Mouse (Mus musculus) embryonic facial prominence, embryonic 14.5 days (tissue): ENCODE results near the gene Trak1. TPM values are rescaled to one million over a fixed set of nuclear protein-coding genes. Genes with fewer than 3 reads are reported as not detected.
A peak's percentile ranks its signal among the peaks of the same experiment; 100 is the strongest.

ENCODE experiments used
- ATAC-seq: fragments of 200-750 bp; cut with Nextera tagmentation; 2 replicates; pipeline ENCODE4 v1.8.0; 2017; ENCODE audit warnings: low read depth, moderate number of reproducible peaks, moderate TSS enrichment
- DNase-seq: peaks from one replicate; pipeline ENCODE4 v3.0.0-alpha.2; 2015; ENCODE audit warnings: low spot score
- H3K27ac ChIP-seq: fragments of 300-500 bp; sonication (generic); replicated peaks from 2 replicates; pipeline ENCODE4 v1.5.1; 2014; ENCODE audit warnings: low read depth, mild to moderate bottlenecking, low read length, moderate library complexity
- H3K27me3 ChIP-seq: fragments of 300-500 bp; sonication (generic); replicated peaks from 2 replicates; pipeline ENCODE4 v1.6.1; 2014; ENCODE audit warnings: low read length; ENCODE audit not compliant: control insufficient read depth, insufficient read depth
- H3K36me3 ChIP-seq: fragments of 300-500 bp; sonication (generic); 2 replicates; pipeline ENCODE4 v1.6.1; 2014; ENCODE audit warnings: low read length, mixed read lengths; ENCODE audit not compliant: control insufficient read depth, insufficient read depth
- H3K4me1 ChIP-seq: fragments of 300-500 bp; sonication (generic); 2 replicates; pipeline ENCODE4 v1.6.1; 2014; ENCODE audit warnings: antibody characterized with exemption, low read length; ENCODE audit not compliant: control insufficient read depth, insufficient read depth
- H3K4me2 ChIP-seq: fragments of 300-500 bp; sonication (generic); 2 replicates; pipeline ENCODE4 v1.6.1; 2014; ENCODE audit warnings: low read depth, mild to moderate bottlenecking, low read length, moderate library complexity, mixed read lengths
- H3K4me3 ChIP-seq: fragments of 300-500 bp; sonication (generic); 2 replicates; pipeline ENCODE4 v1.5.1; 2014; ENCODE audit warnings: low read depth, mild to moderate bottlenecking, low read length
- H3K9ac ChIP-seq: fragments of 300-500 bp; sonication (generic); 2 replicates; pipeline ENCODE4 v1.6.1; 2014; ENCODE audit warnings: low read depth, mild to moderate bottlenecking, low read length, moderate library complexity, mixed read lengths
- H3K9me3 ChIP-seq: fragments of 300-500 bp; sonication (generic); 2 replicates; pipeline ENCODE4 v1.6.1; 2016; ENCODE audit warnings: low read length; ENCODE audit not compliant: control insufficient read depth
- WGBS: fragments of 180-500 bp; shearing (Covaris S2); extraction: QIAGEN DNeasy Blood & Tissue Kit; methylation state at CpG from one replicate; pipeline ENCODE4 v1.1.7; 2014; 5-methylcytosine and 5-hydroxymethylcytosine counted together
- polyA plus RNA-seq: library from polyadenylated mRNA; unstranded; fragments of >200 nt; fragmentation: Nextera tagmentation; extraction: Ambion mirVana; gene quantifications from 2 replicates; pipeline ENCODE4 v1.2.1, GENCODE M21; 2014

Gene Trak1
- polyA plus RNA-seq, 1 experiment from 2014 or later = 28.3 TPM

DNA sequence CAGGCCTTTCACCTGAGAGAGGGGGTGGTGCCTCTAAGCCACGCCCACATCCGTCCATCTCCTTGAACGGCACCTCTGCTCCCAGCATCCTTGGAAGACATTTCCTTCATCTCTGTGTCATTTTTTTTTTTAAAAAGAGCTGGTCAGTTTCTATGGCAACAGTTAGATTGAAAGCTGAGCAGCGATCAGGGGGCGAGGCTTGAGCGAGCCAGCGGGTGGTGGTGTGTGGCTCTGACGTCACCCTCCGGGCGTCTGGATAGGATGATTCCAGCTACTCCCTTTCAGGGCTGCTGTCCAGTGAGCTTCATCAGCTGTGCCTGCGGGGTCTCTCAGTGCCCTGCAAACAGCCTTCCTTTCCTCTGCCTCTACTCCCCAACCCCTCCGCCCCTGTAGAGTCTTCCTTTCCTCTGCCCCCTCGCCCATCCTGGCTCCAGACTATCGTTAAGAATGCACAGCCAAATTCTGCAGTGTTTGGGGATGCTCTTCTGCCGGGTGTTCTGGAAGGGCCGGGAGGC lies 105.9 kb downstream of the Trak1 start:
- Histone ChIP-seq H3K9me3 (no peaks in the 10 kb centered on the region), H3K36me3 (no peaks in the 10 kb centered on the region), H3K9ac (peak overlapping the region; percentile 38), H3K27ac (no peak overlapping the region; the same call in 1 of the 2 replicates), H3K4me3 (peak overlapping the region; percentile 22), H3K4me2 (peak overlapping the region; percentile 57), H3K4me1 (0 out of 2 replicates have a peak, but pooled peaks cover 4% of the 10 kb centered on the region), H3K27me3 (no peaks in the 10 kb centered on the region)
- ATAC-seq (peak; percentile 92), DNase-seq (peak; percentile 94)
- WGBS = 29% methylated on average over 16 of the region's 16 CpGs

DNA sequence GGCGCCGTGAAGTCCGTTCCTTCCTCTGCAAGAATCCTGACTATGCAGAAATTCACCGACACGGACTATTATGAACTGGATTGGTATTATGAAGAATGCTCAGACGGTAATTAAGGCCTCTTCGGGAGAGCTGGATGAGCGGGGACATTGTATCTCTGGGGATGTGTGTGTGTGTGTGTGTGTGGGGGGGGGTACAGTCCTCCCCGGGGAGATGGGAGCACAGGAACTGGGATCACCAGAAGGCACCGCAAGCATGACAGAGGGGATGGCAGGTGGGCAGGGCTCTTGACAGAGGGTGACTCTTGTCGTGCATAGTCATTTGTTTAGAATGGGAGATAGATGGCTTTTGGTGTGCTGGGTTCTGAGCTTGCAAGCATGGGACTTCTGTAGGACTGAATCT lies 106.4 kb downstream of the Trak1 start:
- H3K9ac ChIP-seq = peak overlapping the region; percentile 38
- H3K27ac ChIP-seq = no peak overlapping the region; the same call in 1 of the 2 replicates
- H3K9me3 ChIP-seq = no peaks in the 10 kb centered on the region
- ATAC-seq = peak; percentile 45
- H3K4me3 ChIP-seq = peak overlapping the region; percentile 22
- 0 out of 2 replicates have a peak, but pooled peaks cover 4% of the 10 kb centered on the region for H3K4me1 ChIP-seq
- WGBS = 57% methylated on average over 11 of the region's 11 CpGs
- H3K36me3 ChIP-seq = no peaks in the 10 kb centered on the region
- no peaks in the 10 kb centered on the region for H3K27me3 ChIP-seq
- DNase-seq = no peak
- peak overlapping the region; percentile 57 for H3K4me2 ChIP-seq

DNA sequence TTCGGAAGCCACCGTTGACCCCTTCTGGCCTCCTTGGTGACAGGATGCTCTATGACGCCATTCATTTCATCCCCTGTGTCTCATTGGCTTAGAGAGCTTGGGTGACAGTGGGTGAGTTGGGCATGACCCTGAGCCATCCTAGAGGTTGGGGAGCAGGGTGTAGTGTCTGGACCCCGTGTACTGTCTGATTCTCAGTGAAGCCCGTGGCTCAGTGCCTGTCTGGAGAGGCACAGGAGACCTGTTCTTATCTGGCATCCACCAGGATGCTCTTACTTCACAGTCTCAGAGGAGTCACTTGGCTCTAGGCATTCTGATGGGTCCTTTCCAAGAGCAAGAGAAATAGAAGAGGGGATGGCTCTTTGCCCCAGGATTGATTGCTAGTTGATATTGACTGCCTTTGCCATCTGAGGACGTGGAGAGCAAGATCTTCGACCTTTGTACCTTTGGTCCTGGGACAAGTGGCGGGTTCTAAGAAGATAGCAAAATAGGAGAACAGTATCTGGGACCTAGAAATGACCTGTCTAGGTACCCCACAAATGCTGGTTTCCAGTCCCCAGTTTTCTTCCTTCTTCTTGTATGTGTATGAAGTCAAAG lies 107.9 kb downstream of the Trak1 start:
- DNase-seq (no peak), ATAC-seq (no peak)
- H3K36me3 ChIP-seq = no peaks in the 10 kb centered on the region
- H3K27me3 ChIP-seq = no peaks in the 10 kb centered on the region
- WGBS = 93% methylated on average over 8 of the region's 8 CpGs
- H3K9me3 ChIP-seq = no peaks in the 10 kb centered on the region
- no peak overlapping the region for H3K9ac ChIP-seq
- no peak overlapping the region for H3K27ac ChIP-seq
- 0 out of 2 replicates have a peak, but pooled peaks cover 4% of the 10 kb centered on the region for H3K4me1 ChIP-seq
- H3K4me3 ChIP-seq = no peak overlapping the region
- no peak overlapping the region for H3K4me2 ChIP-seq

DNA sequence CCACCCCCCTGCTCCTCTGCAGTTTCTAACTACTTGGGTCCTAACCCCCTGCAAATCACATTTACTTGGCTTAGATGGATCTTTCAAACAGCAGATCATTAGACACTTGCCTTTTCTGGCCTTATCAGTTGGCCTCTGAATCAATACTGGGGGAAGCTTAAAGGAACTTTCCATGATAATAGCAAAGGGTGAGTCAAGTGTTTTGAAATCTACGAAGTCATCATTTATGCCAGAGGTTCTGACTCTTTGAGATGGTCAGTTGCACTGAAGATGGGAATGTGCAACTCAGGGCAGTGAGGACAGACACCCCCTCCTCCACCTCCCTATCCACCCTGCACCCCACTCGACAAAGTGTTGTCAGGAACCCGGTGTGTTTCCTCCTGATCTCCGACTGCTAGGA lies 108.5 kb downstream of the Trak1 start:
- H3K36me3 ChIP-seq = no peaks in the 10 kb centered on the region
- H3K27ac ChIP-seq = no peak overlapping the region
- ATAC-seq (no peak), DNase-seq (no peak)
- 0 out of 2 replicates have a peak, but pooled peaks cover 4% of the 10 kb centered on the region for H3K4me1 ChIP-seq
- H3K4me2 ChIP-seq = no peak overlapping the region
- H3K27me3 ChIP-seq = no peaks in the 10 kb centered on the region
- no peaks in the 10 kb centered on the region for H3K9me3 ChIP-seq
- 98% methylated on average over 4 of the region's 4 CpGs for WGBS
- H3K9ac ChIP-seq = no peak overlapping the region
- H3K4me3 ChIP-seq = no peak overlapping the region

DNA sequence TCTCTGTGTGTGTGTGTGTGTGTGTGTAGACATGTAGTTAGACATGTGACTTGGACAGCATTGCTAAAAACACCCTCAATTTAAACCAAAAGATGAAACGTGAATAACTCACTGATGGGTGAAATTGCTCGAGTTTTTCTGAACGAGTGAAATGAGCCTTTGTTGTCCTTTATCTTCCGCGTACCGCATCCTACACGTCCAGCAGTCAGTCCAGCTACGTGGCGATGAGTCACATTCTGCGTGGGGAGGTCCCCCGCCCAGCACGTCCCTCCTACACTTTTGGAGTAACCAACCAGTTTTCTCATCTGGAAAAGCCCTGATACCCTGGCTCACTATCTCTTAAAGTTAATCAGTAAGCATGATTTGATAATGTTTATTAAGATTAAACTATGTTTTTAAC lies 116.9 kb downstream of the Trak1 start:
- ATAC-seq (no peak), DNase-seq (no peak)
- WGBS = 86% methylated on average over 12 of the region's 12 CpGs
- no peaks in the 10 kb centered on the region for H3K4me1 ChIP-seq
- H3K27me3 ChIP-seq = no peaks in the 10 kb centered on the region
- no peak overlapping the region for H3K9ac ChIP-seq
- no peaks in the 10 kb centered on the region for H3K9me3 ChIP-seq
- H3K27ac ChIP-seq = no peak overlapping the region
- no peaks in the 10 kb centered on the region for H3K36me3 ChIP-seq
- H3K4me2 ChIP-seq = no peak overlapping the region
- no peak overlapping the region for H3K4me3 ChIP-seq

DNA sequence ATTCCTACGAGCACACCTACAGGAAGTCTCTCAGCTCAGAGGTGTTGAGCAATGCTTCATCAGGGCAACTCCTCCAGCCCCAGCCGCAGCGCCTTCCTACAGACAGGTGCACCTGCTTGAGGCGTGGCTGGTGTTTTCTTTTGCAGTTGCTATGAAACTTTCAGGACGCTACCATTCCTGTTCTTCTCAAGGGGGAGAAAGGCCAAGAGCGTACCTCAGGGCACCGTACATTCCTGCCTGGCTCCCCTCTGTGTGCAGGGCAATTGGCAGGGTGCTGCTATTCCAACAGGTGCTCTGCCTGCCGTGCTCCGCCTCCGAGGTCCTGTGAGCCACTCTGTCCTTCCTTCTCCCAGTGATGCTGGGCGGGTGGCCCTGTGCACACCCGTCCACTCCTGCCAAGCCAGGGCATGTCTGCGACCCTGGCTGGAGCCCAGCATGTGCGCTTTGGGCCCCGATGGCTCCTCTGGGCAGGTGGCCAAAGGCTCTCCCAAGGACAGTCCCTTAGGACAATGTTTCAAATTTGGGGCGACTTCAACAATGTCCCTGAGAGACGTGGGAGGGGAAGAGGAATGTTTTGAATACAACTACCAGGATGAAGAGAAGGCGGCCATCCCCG lies 118.4 kb downstream of the Trak1 start:
- WGBS = 75% methylated on average over 19 of the region's 19 CpGs
- ATAC-seq (peak; percentile 96), DNase-seq (peak; percentile 88)
- Histone ChIP-seq H3K27ac (no peak overlapping the region), H3K36me3 (no peaks in the 10 kb centered on the region), H3K4me3 (no peak overlapping the region), H3K9me3 (no peaks in the 10 kb centered on the region), H3K4me1 (no peaks in the 10 kb centered on the region), H3K4me2 (0 out of 2 replicates have a peak overlapping the region, but pooled peaks have one; percentile 1), H3K27me3 (no peaks in the 10 kb centered on the region), H3K9ac (no peak overlapping the region)

DNA sequence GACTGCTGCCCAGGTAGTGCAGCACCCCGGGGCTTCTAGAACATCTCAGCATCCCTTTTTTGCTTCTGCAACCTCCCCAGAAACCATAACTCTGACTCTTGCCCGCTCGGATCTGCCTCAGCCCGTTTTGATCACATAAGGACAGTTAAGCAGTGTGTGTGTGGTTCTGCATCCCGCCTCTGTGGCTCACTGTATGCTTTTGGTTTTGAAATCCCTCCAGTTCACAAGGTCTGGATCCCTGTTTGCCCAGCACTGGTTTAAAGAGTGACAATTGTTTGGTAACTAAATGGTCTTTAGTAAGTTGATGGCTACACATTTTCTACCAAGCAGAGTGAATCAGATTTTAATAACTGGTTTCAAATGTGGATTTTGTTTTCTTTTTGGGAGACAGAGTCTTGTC lies 119.2 kb downstream of the Trak1 start:
- Histone ChIP-seq H3K4me3 (no peak overlapping the region), H3K27me3 (no peaks in the 10 kb centered on the region), H3K4me2 (peak overlapping the region; percentile 1; the same call in 1 of the 2 replicates), H3K9me3 (no peaks in the 10 kb centered on the region), H3K4me1 (no peaks in the 10 kb centered on the region), H3K27ac (no peak overlapping the region), H3K9ac (no peak overlapping the region), H3K36me3 (no peaks in the 10 kb centered on the region)
- ATAC-seq = no peak
- no peak for DNase-seq
- 85% methylated on average over 5 of the region's 5 CpGs for WGBS

DNA sequence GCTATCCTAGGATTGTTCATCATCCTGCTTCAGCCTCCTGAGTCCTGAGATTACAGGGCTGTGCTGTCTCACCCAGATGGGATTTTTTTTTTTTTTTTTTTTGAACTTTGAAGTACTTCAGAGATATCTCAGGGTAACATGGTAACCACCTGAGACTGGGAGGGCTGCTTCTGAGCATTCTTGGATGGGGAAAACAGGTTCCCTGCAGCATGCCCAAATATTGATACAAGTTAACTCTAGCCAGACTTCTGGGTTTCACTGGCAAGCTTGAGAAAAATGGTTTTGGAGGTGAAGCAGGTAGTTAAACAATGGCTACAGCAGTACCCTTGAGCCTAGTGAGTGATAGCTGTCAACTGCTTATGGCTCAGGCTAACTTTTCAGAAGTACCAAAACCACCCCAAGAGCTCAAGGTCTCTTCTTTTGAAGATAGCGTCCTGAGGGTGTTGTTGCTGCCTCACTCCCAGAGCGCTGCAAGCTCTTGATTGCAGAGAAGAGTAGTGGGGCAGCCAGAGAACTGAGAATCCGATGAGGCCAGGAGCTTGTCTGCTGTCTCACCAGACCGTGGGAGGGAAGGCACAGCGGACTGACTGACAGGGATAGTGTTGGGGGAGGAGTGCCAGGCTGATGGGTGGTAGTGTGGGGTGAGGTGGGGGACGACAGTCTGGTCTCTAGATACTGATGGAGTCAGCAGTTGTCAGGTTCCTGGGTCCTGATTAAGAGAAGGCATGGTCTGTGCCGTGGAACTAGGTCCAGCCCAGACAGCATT lies 119.8 kb downstream of the Trak1 start:
- Histone ChIP-seq H3K27ac (no peak overlapping the region), H3K36me3 (no peaks in the 10 kb centered on the region), H3K9ac (no peak overlapping the region), H3K4me2 (no peak overlapping the region), H3K4me1 (no peaks in the 10 kb centered on the region), H3K4me3 (no peak overlapping the region), H3K27me3 (no peaks in the 10 kb centered on the region), H3K9me3 (no peaks in the 10 kb centered on the region)
- DNase-seq (no peak), ATAC-seq (no peak)
- WGBS = 75% methylated on average over 7 of the region's 7 CpGs
